Mouse (Mus musculus) liver, adult 2 months (tissue): Measurements from ENCODE around the gene Coro2a. TPM values are rescaled to one million over a fixed set of nuclear protein-coding genes. Genes with fewer than 3 reads are reported as not detected.
A peak's percentile ranks its signal among the peaks of the same experiment; 100 is the strongest.

Experiments used
- DNase-seq: peaks from one replicate; pipeline ENCODE4 v3.0.0-alpha.2; 2011; ENCODE audit warnings: low read depth, low spot score; ENCODE audit errors: extremely low read depth
- H3K27ac ChIP-seq: fragments of 200-500 bp; replicated peaks from 2 replicates; pipeline ENCODE4 v1.5.1; 2012; ENCODE audit warnings: low read depth, mild to moderate bottlenecking, control low read depth, inconsistent platforms, low read length; ENCODE audit not compliant: insufficient read depth
- H3K27me3 ChIP-seq: fragments of 200-500 bp; 2 replicates; pipeline ENCODE4 v1.6.1; 2012; ENCODE audit warnings: mild to moderate bottlenecking, moderate library complexity, low read length, inconsistent platforms; ENCODE audit not compliant: control insufficient read depth, insufficient read depth
- H3K36me3 ChIP-seq: fragments of 200-500 bp; 2 replicates; pipeline ENCODE4 v1.6.1; 2012; ENCODE audit warnings: low read length, inconsistent platforms; ENCODE audit not compliant: control insufficient read depth, insufficient read depth
- H3K4me1 ChIP-seq: fragments of 200-500 bp; 2 replicates; pipeline ENCODE4 v1.6.1; 2011; ENCODE audit warnings: low read length; ENCODE audit not compliant: control insufficient read depth, insufficient read depth
- H3K4me3 ChIP-seq: fragments of 200-500 bp; 2 replicates; pipeline ENCODE4 v1.5.1; 2011; ENCODE audit warnings: low read depth, mild to moderate bottlenecking, control low read depth, low read length, moderate library complexity; ENCODE audit not compliant: insufficient read depth
- H3K79me2 ChIP-seq: fragments of 200-500 bp; 2 replicates; pipeline ENCODE4 v1.6.1; 2012; ENCODE audit warnings: inconsistent platforms, mild to moderate bottlenecking, low read length, moderate library complexity; ENCODE audit not compliant: control insufficient read depth, insufficient read depth
- H3K9ac ChIP-seq: fragments of 200-500 bp; 2 replicates; pipeline ENCODE4 v1.6.1; 2012; ENCODE audit warnings: low read depth, mild to moderate bottlenecking, control low read depth, inconsistent platforms, low read length
- CTCF ChIP-seq: fragments of 200-500 bp; IDR thresholded peaks from 2 replicates; pipeline ENCODE4 v1.5.1; 2011; ENCODE audit warnings: low read depth, low read length, control low read depth
- POLR2A ChIP-seq: fragments of 200-500 bp; IDR thresholded peaks from 2 replicates; pipeline ENCODE4 v1.6.1; 2011; ENCODE audit warnings: low read length, control low read depth; ENCODE audit not compliant: insufficient read depth; ENCODE audit errors: extremely low read depth
- WGBS: fragments of 180-500 bp; shearing (Covaris S2); methylation state at CpG from one replicate; pipeline ENCODE4 v1.1.7; 2018; 5-methylcytosine and 5-hydroxymethylcytosine counted together
- polyA plus RNA-seq: library from polyadenylated mRNA; depleted of rRNA; stranded (reverse); fragments of >200 nt; gene quantifications from 2 replicates; pipeline ENCODE4 v1.2.3, GENCODE M21; 2012; rRNA removed
- total RNA-seq: library from RNA; depleted of rRNA; stranded (reverse); fragments of >200 nt; gene quantifications from 2 replicates; pipeline ENCODE4 v1.2.3, GENCODE M21; 2014; rRNA removed

Gene Coro2a
- total and polyA plus RNA-seq, 2 experiments = 0.76 to 0.83 TPM

DNA sequence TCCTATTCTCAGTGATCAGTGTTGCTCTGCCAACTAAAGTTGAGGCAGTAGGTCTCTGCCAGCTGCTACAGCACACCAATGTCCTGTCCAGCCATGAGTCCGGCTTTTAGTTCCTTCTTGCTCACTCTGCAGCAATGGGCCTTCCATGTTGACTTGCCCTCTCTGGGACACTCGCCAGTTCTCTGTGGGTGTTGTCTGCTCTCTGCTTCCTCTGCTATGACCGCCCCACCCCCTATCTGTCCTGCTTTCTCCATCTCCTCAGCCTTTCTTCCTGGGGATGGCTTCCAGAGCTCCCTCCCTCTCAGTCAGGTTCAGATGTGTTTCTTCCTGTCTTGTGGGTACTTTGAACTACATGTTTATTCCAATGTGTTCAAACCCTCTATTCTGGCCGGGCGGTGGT, 114.7 kb downstream of the Coro2a start:
- peaks cover 3% of the 10 kb centered on the region for H3K4me1 ChIP-seq
- H3K4me3 ChIP-seq = no peak overlapping the region

More for the DNA sequence above, 114.7 kb downstream of the Coro2a start:
- TF ChIP-seq CTCF (no peak), POLR2A (no peak)
- 52% methylated on average over 5 of the region's 5 CpGs for WGBS
- no peaks in the 10 kb centered on the region for H3K27me3 ChIP-seq
- H3K36me3 ChIP-seq = no peaks in the 10 kb centered on the region
- no peak overlapping the region for H3K27ac ChIP-seq
- DNase-seq = peak; percentile 26
- no peak overlapping the region for H3K9ac ChIP-seq
- H3K79me2 ChIP-seq = no peaks in the 10 kb centered on the region

Other genes starting within 250 kb of the Coro2a start
- gene Trmo, start 212.8 kb downstream of the Coro2a start, total RNA-seq = 4.0 and 4.6 TPM in 2 replicates
- gene Trmo, start 212.8 kb downstream of the Coro2a start, polyA plus RNA-seq = 3.3 and 4.5 TPM in 2 replicates
- gene Hemgn, start 188.7 kb downstream of the Coro2a start, total RNA-seq = not detected in 2 replicates
- not detected in 2 replicates for gene Hemgn, start 188.7 kb downstream of the Coro2a start, polyA plus RNA-seq
- 3.5 and 4.8 TPM in 2 replicates for gene Anp32b, start 151.3 kb downstream of the Coro2a start, total RNA-seq
- 6.1 and 7.1 TPM in 2 replicates for gene Anp32b, start 151.3 kb downstream of the Coro2a start, polyA plus RNA-seq
- 10.7 and 14.3 TPM in 2 replicates for gene Nans, start 113.0 kb downstream of the Coro2a start, total RNA-seq
- gene Nans, start 113.0 kb downstream of the Coro2a start, polyA plus RNA-seq = 11.5 and 13.0 TPM in 2 replicates
- gene Trim14, start 66.1 kb downstream of the Coro2a start, total RNA-seq = 21.3 and 26.5 TPM in 2 replicates
- 24.9 and 28.6 TPM in 2 replicates for gene Trim14, start 66.1 kb downstream of the Coro2a start, polyA plus RNA-seq
- 0.40 and 0.55 TPM in 2 replicates for gene Tbc1d2, start 48.0 kb upstream of the Coro2a start, total RNA-seq
- 0.94 and 1.3 TPM in 2 replicates for gene Tbc1d2, start 48.0 kb upstream of the Coro2a start, polyA plus RNA-seq